Mouse (Mus musculus) frontal cortex, postnatal 36 days (tissue): ENCODE data around the gene Xirp1.
"Not testable (repeated sequence)": the region's sequence is repeated elsewhere in the genome, so short reads cannot be mapped to it uniquely, and the experiment has no call there.

ENCODE experiments used
- DNase-seq, 2 experiments: peaks; one replicate each; pipeline ENCODE4 v3.0.0; 2022; ENCODE audit warnings: low spot score in 2 of 2

The Xirp1 gene

GRCm38 (mm10) chr9:120020285-120020890, 3.0 kb downstream of the Xirp1 start:
- DNase-seq, result peak; percentile 79 to 83

DNA sequence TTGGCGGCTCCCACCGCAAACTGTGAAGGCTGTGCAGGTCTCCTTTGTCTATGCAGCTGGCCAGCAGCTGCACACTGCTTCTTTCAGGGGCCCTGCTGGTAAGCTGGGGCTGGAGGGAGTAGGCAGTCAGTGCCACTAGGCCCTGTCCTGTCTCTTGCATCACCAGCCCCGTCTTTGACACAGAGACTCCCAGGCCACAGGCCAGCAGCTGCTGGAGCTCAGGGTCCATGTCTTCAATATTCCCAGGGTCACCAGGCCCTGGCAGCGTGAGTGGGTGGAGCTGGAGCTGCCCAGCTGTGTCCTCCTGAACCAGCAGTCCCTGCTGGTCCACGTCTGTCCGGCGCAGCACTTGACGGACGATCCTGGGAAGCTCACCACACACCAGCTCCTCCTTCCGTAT, 6.4 kb downstream of the Xirp1 start:
- no peak for DNase-seq

DNA sequence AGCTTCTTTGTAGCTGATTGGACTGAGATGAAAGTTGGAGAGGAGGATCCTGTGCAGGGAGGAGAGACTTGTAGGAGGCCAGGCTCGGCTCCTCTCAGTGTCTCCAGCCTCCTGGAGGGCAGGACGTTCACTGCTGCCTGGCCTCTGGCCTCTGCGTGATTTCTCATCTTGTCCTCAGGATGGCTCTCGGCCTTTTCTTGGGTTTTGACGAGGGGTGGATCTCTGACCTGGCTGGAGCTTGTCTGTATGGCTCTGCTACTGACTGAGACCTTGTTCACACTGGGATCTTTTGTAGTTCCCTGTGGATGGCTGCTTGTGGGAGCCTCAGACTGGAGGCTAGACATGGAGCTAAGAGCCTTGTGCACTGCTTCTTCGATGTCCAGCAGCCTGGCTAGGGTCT, 8.6 kb downstream of the Xirp1 start:
- DNase-seq, result no peak

- no peak for DNase-seq
These were observed 10.1 kb downstream of the Xirp1 start for GRCm38 (mm10) chr9:120013251-120013820.

- peak in 1 of 2 experiments; percentile 38 for DNase-seq
These were observed 10.6 kb downstream of the Xirp1 start for GRCm38 (mm10) chr9:120012781-120013180.

GRCm38 (mm10) chr9:120012161-120012560, 11.2 kb downstream of the Xirp1 start:
- not testable (repeated sequence) for DNase-seq

GRCm38 (mm10) chr9:120011533-120011932, 11.9 kb downstream of the Xirp1 start:
- peak; percentile 52 to 77 for DNase-seq

GRCm38 (mm10) chr9:120010781-120011511, 12.5 kb downstream of the Xirp1 start:
- peak; percentile 98 to 99 for DNase-seq

DNA sequence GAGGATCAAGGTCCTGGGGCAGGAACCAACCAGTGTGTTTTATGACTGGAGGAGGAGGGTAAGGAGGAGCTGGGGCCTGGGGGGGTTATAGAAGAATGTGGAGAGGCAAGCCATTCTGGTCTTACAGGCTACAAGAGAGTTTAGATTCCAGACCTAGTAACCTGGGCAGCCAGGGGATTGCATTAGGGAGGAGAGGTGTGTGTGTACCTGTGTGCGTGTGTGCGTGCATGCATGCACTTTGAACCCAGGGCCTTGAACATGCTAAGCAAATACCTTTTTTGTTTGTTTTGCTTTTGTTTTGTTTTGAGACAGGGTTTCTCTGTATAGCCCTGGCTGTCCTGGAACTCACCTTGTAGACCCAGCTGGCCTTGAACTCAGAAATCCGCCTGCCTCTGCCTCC, 13.5 kb downstream of the Xirp1 start:
- DNase-seq, result no peak

DNA sequence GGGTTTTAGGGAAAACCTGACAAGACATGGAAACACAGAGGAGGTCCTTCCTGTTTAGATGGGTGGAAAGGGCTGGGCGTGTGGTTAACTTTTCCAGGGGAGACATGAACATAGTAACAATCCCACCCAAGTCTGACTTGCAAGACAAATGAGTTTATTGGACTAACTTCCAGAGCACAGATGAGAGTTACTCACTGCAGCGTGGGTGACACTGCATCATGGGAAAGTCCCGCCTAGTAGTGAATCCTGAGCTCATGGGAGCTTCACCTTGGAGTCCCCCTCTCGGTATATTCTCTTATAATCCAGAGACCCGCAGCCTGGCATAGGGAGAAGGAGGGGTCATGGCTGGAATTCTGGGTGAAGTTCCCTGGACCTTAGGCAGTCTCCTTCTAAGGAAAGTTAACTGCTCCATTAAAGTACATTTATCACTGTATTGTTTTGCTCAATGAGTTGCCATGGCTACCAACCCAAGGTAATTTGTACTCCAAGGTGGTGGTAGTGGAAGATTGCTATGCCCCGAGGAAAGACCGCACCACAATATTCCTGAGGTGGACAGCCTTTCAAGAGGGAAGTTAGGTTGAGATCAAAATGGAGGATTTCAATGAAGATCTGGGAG, 14.1 kb downstream of the Xirp1 start:
- DNase-seq, result no peak

DNA sequence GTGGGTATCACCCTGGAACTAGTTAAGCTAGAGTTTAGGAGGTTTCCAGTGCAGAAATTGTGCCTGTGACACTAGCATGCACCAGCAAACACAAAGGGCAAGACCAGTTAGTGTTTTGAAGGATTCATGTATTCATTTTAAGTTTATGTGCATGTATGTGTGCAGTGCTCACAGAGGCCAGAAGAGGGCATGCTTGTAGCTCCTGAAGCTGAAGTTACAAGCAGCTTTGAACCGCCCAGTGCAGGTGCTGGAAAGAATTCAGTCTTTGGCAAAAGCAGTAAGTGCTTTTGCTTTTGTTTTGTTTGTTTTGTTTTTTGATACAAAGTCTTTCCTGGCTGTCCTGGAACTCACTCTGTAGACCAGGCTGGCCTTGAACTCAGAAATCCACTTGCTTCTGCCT, 15.6 kb downstream of the Xirp1 start:
- DNase-seq, result no peak

DNA sequence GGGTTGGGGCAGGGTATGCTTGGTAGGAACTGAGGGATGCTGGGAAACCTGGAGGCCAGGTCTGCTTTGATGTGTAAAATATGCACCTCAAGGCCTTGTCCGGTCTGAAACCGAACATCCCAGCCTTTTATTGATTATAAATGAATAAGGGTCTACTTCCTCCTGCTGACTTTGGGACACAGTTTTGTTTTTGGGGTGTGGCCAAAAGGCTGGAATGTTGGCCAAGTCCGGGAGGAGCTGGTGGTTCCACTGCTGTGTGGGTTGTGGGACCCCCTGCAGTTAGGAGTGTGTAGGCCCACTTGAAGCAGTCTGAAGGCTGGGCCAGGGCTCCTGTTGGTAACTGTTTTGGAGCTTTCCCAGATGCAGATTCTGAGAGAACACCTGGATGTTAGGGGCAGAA, 17.5 kb downstream of the Xirp1 start:
- no peak for DNase-seq

DNA sequence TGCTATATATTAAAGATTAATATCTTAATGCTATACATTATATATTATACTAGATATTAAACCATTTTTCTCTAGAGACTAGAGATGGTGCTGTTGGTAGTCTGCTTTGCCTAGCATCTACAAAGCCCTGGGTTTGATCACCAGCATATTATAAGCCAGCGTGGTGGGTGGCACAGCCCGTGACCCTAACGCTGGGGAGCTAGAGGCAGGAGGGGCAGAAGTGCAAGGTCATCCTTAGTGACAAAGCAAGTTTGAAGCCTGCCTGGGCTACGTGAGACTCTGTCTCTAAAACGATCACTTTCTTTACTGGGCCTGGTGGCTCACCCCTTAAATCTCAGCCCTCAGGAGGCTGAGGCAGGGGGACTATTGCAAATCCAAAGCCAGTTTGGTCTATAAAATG, 20.5 kb downstream of the Xirp1 start:
- DNase-seq, result no peak

GRCm38 (mm10) chr9:120001945-120002725, 21.3 kb downstream of the Xirp1 start:
- DNase-seq, result peak; percentile 71 to 77

DNA sequence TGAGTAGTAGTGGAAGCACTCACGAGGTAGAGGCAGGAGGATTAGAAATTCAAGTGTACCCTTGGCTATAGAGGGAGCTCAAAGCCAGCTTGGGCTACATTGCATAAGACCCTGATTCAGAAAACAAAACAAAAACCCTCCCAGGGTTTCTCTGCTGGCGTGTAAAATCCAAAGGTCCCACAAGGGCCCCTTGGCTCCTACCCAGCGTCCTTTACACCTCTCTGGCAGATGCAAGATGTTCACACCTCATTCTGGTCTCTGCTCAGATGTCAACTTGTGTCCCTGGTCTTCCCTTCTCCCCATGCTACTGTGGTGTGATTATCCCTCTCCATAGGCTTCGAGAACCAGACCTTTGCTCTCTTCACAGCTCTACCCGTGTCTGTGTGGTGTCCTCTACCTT, 22.6 kb downstream of the Xirp1 start:
- no peak for DNase-seq

DNA sequence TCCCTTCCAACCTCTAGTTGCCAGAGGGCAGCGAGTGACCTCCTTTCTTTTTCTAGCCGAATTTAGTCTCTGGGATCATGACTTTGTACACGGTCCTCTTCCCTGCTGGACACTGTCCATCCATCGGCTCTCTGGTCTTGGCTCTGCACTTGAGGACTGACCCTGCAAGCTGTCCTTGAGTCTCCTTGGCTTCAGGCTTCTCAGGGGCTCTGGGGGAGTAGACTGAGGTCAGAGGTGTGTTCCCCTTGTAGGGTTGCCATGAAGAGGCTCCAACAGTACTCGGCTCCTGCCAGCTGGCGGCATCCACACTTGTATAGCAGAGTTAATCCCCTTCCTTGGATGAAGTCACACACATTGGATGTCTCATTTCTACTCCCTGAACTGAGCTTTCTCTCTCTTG, 23.8 kb downstream of the Xirp1 start:
- no peak for DNase-seq

DNA sequence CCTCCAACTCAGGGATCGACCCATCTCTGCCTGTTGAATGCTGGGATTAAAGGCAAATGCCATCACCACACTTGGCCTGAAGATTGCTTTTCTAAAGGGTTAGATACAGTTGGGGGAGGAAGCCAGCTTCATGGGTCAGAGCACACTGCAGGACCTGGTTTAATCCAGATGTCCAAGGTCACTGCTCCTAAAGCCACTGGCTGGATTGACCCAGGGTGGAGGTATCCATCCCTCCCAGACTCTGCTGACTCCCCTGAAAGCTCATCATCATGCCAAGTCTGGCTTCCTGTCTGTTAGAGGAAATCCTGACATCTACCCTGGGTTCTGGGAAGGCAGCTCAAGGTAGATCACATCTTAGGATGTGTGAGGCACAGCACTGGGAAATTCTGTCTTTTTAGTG, 24.6 kb downstream of the Xirp1 start:
- DNase-seq, result no peak

DNA sequence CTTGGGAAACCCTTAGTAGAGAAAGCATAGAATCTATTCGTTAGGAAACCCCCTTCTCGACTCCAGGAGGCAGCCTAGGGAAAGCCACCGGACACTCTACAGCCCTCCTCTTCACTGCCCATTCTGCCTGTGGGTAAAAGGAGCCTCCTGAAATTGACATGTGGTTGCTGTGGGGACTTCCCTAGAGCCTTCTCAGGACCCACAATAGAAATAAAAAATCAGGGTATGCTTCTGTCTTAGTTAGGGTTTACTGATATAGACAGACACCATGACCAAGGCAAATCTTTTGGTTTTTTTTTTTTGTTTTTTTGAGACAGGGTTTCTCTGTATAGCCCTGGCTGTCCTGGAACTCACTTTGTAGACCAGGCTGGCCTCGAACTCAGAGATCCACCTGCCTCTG, 27.3 kb downstream of the Xirp1 start:
- no peak for DNase-seq

- DNase-seq, result no peak
These were observed 29.2 kb downstream of the Xirp1 start for GRCm38 (mm10) chr9:119994207-119994606.

GRCm38 (mm10) chr9:119993092-119993844, 30.1 kb downstream of the Xirp1 start:
- DNase-seq, result no peak

- DNase-seq, result no peak
These were observed 32.1 kb downstream of the Xirp1 start for GRCm38 (mm10) chr9:119991310-119991709.
